Mouse (Mus musculus) intestine, embryonic 15.5 days (tissue): ENCODE data around the gene Iqschfp. TPM values are rescaled to one million over a fixed set of nuclear protein-coding genes. Genes with fewer than 3 reads are reported as not detected.
A peak's percentile ranks its signal among the peaks of the same experiment; 100 is the strongest.

Experiments used
- ATAC-seq: fragments of 200-750 bp; cut with Nextera tagmentation; 2 replicates; pipeline ENCODE4 v1.8.0; 2017; ENCODE audit warnings: moderate TSS enrichment, moderate library complexity
- H3K27ac ChIP-seq: fragments of 300-500 bp; sonication (generic); 2 replicates; pipeline ENCODE4 v1.5.1; 2015; ENCODE audit warnings: mild to moderate bottlenecking, inconsistent platforms
- H3K27me3 ChIP-seq: fragments of 300-500 bp; sonication (generic); replicated peaks from 2 replicates; pipeline ENCODE4 v1.6.1; 2015; ENCODE audit warnings: inconsistent platforms
- H3K36me3 ChIP-seq: fragments of 300-500 bp; sonication (generic); 2 replicates; pipeline ENCODE4 v1.6.1; 2015; ENCODE audit warnings: inconsistent platforms
- H3K4me1 ChIP-seq: fragments of 300-500 bp; sonication (generic); replicated peaks from 2 replicates; pipeline ENCODE4 v1.6.1; 2015; ENCODE audit warnings: inconsistent platforms
- H3K4me2 ChIP-seq: fragments of 300-500 bp; sonication (generic); replicated peaks from 2 replicates; pipeline ENCODE4 v1.6.1; 2015; ENCODE audit warnings: mild to moderate bottlenecking, inconsistent platforms
- H3K4me3 ChIP-seq: fragments of 300-500 bp; sonication (generic); replicated peaks from 2 replicates; pipeline ENCODE4 v1.5.1; 2015; ENCODE audit warnings: inconsistent platforms
- H3K9ac ChIP-seq: fragments of 300-500 bp; sonication (generic); 2 replicates; pipeline ENCODE4 v1.6.1; 2015; ENCODE audit warnings: inconsistent platforms
- H3K9me3 ChIP-seq: fragments of 300-500 bp; sonication (generic); 2 replicates; pipeline ENCODE4 v1.6.1; 2016; ENCODE audit warnings: inconsistent platforms
- WGBS: fragments of 180-500 bp; shearing (Covaris S2); methylation state at CpG from one replicate; pipeline ENCODE4 v1.1.7; 2015; 5-methylcytosine and 5-hydroxymethylcytosine counted together
- polyA plus RNA-seq: library from polyadenylated mRNA; unstranded; fragments of >200 nt; fragmentation: Nextera tagmentation; extraction: Ambion mirVana; gene quantifications from 2 replicates; pipeline ENCODE4 v1.2.1, GENCODE M21; 2015

The Iqschfp gene
- polyA plus RNA-seq, 1 experiment from 2014 or later, result not detected

- Histone ChIP-seq H3K4me3 (no peak overlapping the region), H3K9me3 (no peaks in the 10 kb centered on the region), H3K36me3 (no peaks in the 10 kb centered on the region), H3K27ac (peak overlapping the region; percentile 79), H3K9ac (no peak overlapping the region), H3K27me3 (no peaks in the 10 kb centered on the region), H3K4me2 (peak overlapping the region; percentile 38), H3K4me1 (peaks cover 33% of the 10 kb centered on the region)
- 46% methylated on average over 14 of the region's 14 CpGs for WGBS
- 0 out of 2 replicates have a peak, but pooled peaks have one; percentile 26 for ATAC-seq
Measured at GRCm38 (mm10) chr3:68583771-68584511, 691.9 kb downstream of the Iqschfp start.

- ATAC-seq, result no peak
- 86% methylated on average over 4 of the region's 4 CpGs for WGBS
- peaks cover 33% of the 10 kb centered on the region for H3K4me1 ChIP-seq
- no peaks in the 10 kb centered on the region for H3K27me3 ChIP-seq
- H3K9me3 ChIP-seq, result no peaks in the 10 kb centered on the region
- H3K27ac ChIP-seq, result no peak overlapping the region
- no peak overlapping the region for H3K9ac ChIP-seq
- no peak overlapping the region for H3K4me3 ChIP-seq
- no peaks in the 10 kb centered on the region for H3K36me3 ChIP-seq
- H3K4me2 ChIP-seq, result no peak overlapping the region
Measured at GRCm38 (mm10) chr3:68585213-68585612, 693.2 kb downstream of the Iqschfp start.

DNA sequence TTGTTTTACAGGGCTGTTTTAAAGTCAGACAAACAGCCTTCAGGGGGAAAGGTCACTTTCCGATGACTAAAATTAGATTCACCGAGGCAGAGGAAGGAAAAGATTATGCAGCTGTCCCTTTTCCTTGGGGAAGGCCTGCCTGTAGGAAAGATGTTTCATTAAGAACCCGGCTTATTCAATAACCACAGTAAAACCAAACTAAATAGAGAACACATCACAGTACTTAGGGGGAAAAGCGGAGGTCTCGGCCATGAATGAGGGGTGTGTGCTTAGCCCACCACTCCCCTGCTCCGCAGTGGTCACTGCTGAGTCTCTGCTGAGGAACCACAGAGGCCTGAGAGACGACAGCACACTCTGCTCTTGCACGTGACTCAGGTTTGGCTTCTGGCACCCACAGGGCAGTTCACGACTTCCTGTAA lies 694.6 kb downstream of the Iqschfp start:
- no peak for ATAC-seq
- Histone ChIP-seq H3K4me1 (peaks cover 36% of the 10 kb centered on the region), H3K27ac (peak overlapping the region; percentile 6; the same call in 1 of the 2 replicates)

GRCm38 (mm10) chr3:68587567-68588245 lies 695.7 kb downstream of the Iqschfp start:
- Histone ChIP-seq H3K27me3 (no peaks in the 10 kb centered on the region), H3K4me3 (no peak overlapping the region), H3K27ac (no peak overlapping the region), H3K4me2 (no peak overlapping the region), H3K4me1 (peaks cover 27% of the 10 kb centered on the region), H3K36me3 (no peaks in the 10 kb centered on the region), H3K9me3 (no peaks in the 10 kb centered on the region), H3K9ac (no peak overlapping the region)
- no peak for ATAC-seq
- 58% methylated on average over 10 of the region's 10 CpGs for WGBS

More for the DNA sequence above, 694.6 kb downstream of the Iqschfp start:
- Histone ChIP-seq H3K36me3 (no peaks in the 10 kb centered on the region), H3K9ac (no peak overlapping the region), H3K27me3 (no peaks in the 10 kb centered on the region), H3K4me2 (no peak overlapping the region), H3K9me3 (no peaks in the 10 kb centered on the region), H3K4me3 (no peak overlapping the region)
- 19% methylated on average over 9 of the region's 9 CpGs for WGBS

GRCm38 (mm10) chr3:68589220-68589840 lies 697.3 kb downstream of the Iqschfp start:
- Histone ChIP-seq H3K4me2 (no peak overlapping the region), H3K4me1 (peaks cover 23% of the 10 kb centered on the region), H3K9ac (no peak overlapping the region), H3K27me3 (no peaks in the 10 kb centered on the region), H3K27ac (no peak overlapping the region), H3K4me3 (no peak overlapping the region), H3K36me3 (no peaks in the 10 kb centered on the region), H3K9me3 (no peaks in the 10 kb centered on the region)
- ATAC-seq, result no peak
- WGBS, result 70% methylated on average over 9 of the region's 9 CpGs

GRCm38 (mm10) chr3:68590436-68590835 lies 698.4 kb downstream of the Iqschfp start:
- no peaks in the 10 kb centered on the region for H3K27me3 ChIP-seq
- H3K9ac ChIP-seq, result no peak overlapping the region
- no peak overlapping the region for H3K4me3 ChIP-seq
- ATAC-seq, result peak; percentile 28; the same call in 1 of the 2 replicates
- no peaks in the 10 kb centered on the region for H3K36me3 ChIP-seq
- no peak overlapping the region for H3K4me2 ChIP-seq
- H3K27ac ChIP-seq, result peak overlapping the region; percentile 52
- peaks cover 23% of the 10 kb centered on the region for H3K4me1 ChIP-seq
- H3K9me3 ChIP-seq, result no peaks in the 10 kb centered on the region
- 45% methylated on average over 8 of the region's 8 CpGs for WGBS

DNA sequence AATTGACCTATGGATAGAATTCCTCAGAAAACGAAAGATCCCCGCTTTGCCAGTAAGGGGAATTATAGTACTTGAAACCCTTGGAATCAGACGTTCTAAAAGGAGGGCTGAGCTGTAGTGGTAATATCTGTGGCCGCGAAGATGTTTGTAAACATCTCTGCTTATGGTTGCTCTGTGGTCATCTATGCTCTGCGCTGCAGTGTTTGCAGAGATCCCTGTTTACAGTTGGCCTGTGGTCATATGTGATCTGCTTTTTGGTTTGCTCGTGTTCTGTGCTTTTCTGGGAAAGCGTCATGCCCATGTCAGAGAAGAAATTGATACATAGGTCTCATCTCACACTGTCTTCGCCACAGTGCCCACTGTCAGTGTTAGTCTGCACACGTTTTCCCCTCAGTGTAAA lies 700.5 kb downstream of the Iqschfp start:
- H3K4me3 ChIP-seq, result no peak overlapping the region
- no peak overlapping the region for H3K9ac ChIP-seq
- WGBS, result 66% methylated on average over 10 of the region's 10 CpGs
- no peaks in the 10 kb centered on the region for H3K36me3 ChIP-seq
- 0 out of 2 replicates have a peak overlapping the region, but pooled peaks have one; percentile 27 for H3K27ac ChIP-seq
- peaks cover 14% of the 10 kb centered on the region for H3K4me1 ChIP-seq
- no peaks in the 10 kb centered on the region for H3K9me3 ChIP-seq
- no peaks in the 10 kb centered on the region for H3K27me3 ChIP-seq
- H3K4me2 ChIP-seq, result no peak overlapping the region
- 0 out of 2 replicates have a peak, but pooled peaks have one; percentile 39 for ATAC-seq

DNA sequence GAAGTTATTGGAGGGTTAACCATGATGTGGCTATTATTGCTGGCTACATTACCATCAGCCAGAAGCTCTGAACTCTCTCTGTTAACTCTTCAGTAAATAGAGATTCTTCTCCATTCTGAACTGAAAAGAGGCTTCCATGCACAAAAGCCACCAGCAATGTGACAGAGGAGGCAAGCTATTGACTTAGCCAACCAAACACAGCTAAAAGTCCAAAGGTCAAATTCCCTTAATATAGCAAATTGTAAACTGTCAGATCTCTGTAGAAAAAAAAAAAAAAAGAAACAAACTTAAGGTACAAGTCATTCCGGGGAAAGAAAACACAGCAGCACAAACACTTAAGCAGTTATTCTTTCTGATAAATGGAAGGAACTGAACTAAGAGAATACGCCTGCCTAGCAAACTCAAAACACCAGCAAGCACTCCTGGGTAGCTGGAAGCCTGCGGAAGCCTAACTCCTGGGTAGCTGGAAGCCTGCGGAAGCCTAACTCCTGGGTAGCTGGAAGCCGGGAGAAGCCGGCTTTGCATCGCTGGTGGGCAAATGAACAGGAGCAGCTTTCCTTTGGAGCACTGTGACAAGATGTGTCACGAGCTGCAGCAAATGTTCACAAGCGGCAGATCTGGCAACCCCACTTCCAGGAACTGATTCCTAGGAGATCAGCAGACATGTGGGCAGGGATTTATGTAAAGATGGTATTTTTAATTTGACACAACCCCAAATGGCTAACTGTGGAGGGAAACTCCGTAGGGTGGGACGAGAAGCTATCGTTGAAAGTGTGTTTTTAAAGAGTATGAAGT lies 701.2 kb downstream of the Iqschfp start:
- Histone ChIP-seq H3K4me3 (no peak overlapping the region), H3K36me3 (no peaks in the 10 kb centered on the region), H3K9me3 (no peaks in the 10 kb centered on the region), H3K4me2 (peak overlapping the region; percentile 36), H3K27ac (peak overlapping the region; percentile 44; the same call in 1 of the 2 replicates), H3K27me3 (no peaks in the 10 kb centered on the region), H3K9ac (no peak overlapping the region), H3K4me1 (peaks cover 10% of the 10 kb centered on the region)
- peak; percentile 62 for ATAC-seq
- 50% methylated on average over 12 of the region's 12 CpGs for WGBS

- H3K9me3 ChIP-seq, result no peaks in the 10 kb centered on the region
- 38% methylated on average over 10 of the region's 10 CpGs for WGBS
- H3K9ac ChIP-seq, result no peak overlapping the region
- no peaks in the 10 kb centered on the region for H3K27me3 ChIP-seq
- H3K4me1 ChIP-seq, result peaks cover 8% of the 10 kb centered on the region
- no peaks in the 10 kb centered on the region for H3K36me3 ChIP-seq
- no peak overlapping the region for H3K27ac ChIP-seq
- H3K4me2 ChIP-seq, result no peak overlapping the region
- ATAC-seq, result no peak
- no peak overlapping the region for H3K4me3 ChIP-seq
Measured at GRCm38 (mm10) chr3:68595316-68595925, 703.4 kb downstream of the Iqschfp start.

GRCm38 (mm10) chr3:68596938-68597337 lies 704.9 kb downstream of the Iqschfp start:
- 96% methylated on average over 4 of the region's 4 CpGs for WGBS
- H3K36me3 ChIP-seq, result no peaks in the 10 kb centered on the region
- H3K4me3 ChIP-seq, result no peak overlapping the region
- H3K9ac ChIP-seq, result no peak overlapping the region
- no peak overlapping the region for H3K27ac ChIP-seq
- H3K4me2 ChIP-seq, result no peak overlapping the region
- H3K4me1 ChIP-seq, result peaks cover 6% of the 10 kb centered on the region
- H3K9me3 ChIP-seq, result no peaks in the 10 kb centered on the region
- ATAC-seq, result no peak
- H3K27me3 ChIP-seq, result no peaks in the 10 kb centered on the region

GRCm38 (mm10) chr3:68602891-68603290 lies 710.9 kb downstream of the Iqschfp start:
- Histone ChIP-seq H3K36me3 (no peaks in the 10 kb centered on the region), H3K9me3 (no peaks in the 10 kb centered on the region), H3K9ac (no peak overlapping the region), H3K27me3 (no peaks in the 10 kb centered on the region), H3K4me3 (no peak overlapping the region), H3K4me2 (no peak overlapping the region), H3K4me1 (0 out of 2 replicates have a peak, but pooled peaks cover 2% of the 10 kb centered on the region), H3K27ac (no peak overlapping the region)
- ATAC-seq, result no peak
- WGBS, result 79% methylated on average over 9 of the region's 9 CpGs
